Mouse (Mus musculus): ENCODE measurements around the gene Pde2a. TPM values are rescaled to one million over a fixed set of nuclear protein-coding genes. Genes with fewer than 3 reads are reported as not detected.

Pde2a gene
- total RNA-seq, 4 experiments from 2014 or later: 219 to 291 (median 255) TPM

GRCm38 (mm10) chr7:101476493-101476892, 55.0 kb downstream of the Pde2a start:
- no peak for DNase-seq

GRCm38 (mm10) chr7:101477200-101477599, 55.7 kb downstream of the Pde2a start:
- no peak for DNase-seq

- DNase-seq: no peak
Observed at GRCm38 (mm10) chr7:101478099-101478498, 56.6 kb downstream of the Pde2a start.

- DNase-seq: no peak
Observed at GRCm38 (mm10) chr7:101479841-101480240, 58.4 kb downstream of the Pde2a start.

GRCm38 (mm10) chr7:101480671-101481070, 59.2 kb downstream of the Pde2a start:
- DNase-seq: peak; percentile 77

- DNase-seq: peak; percentile 78
Observed at GRCm38 (mm10) chr7:101481872-101482498, 60.5 kb downstream of the Pde2a start.

GRCm38 (mm10) chr7:101482499-101483081, 61.1 kb downstream of the Pde2a start:
- no peak for DNase-seq

- no peak for DNase-seq
Observed at GRCm38 (mm10) chr7:101483498-101484115, 62.1 kb downstream of the Pde2a start.

- no peak for DNase-seq
Observed at GRCm38 (mm10) chr7:101487102-101487501, 65.6 kb downstream of the Pde2a start.

- no peak for DNase-seq
Observed at GRCm38 (mm10) chr7:101490952-101491351, 69.5 kb downstream of the Pde2a start.

- DNase-seq: no peak
Observed at GRCm38 (mm10) chr7:101498385-101498784, 76.9 kb downstream of the Pde2a start.

- no peak for DNase-seq
Observed at GRCm38 (mm10) chr7:101499251-101499650, 77.8 kb downstream of the Pde2a start.

GRCm38 (mm10) chr7:101499701-101500100, 78.2 kb downstream of the Pde2a start:
- no peak for DNase-seq

- no peak for DNase-seq
Observed at GRCm38 (mm10) chr7:101501236-101501635, 79.7 kb downstream of the Pde2a start.

- no peak for DNase-seq
Observed at GRCm38 (mm10) chr7:101501675-101502074, 80.2 kb downstream of the Pde2a start.

- DNase-seq: peak; percentile 54
Observed at GRCm38 (mm10) chr7:101503351-101503750, 81.9 kb downstream of the Pde2a start.

- DNase-seq: no peak
Observed at GRCm38 (mm10) chr7:101503803-101504202, 82.3 kb downstream of the Pde2a start.

GRCm38 (mm10) chr7:101504507-101504906, 83.0 kb downstream of the Pde2a start:
- DNase-seq: no peak

- DNase-seq: peak; percentile 40
Observed at GRCm38 (mm10) chr7:101509212-101509611, 87.7 kb downstream of the Pde2a start.

GRCm38 (mm10) chr7:101513655-101514054, 92.2 kb downstream of the Pde2a start:
- DNase-seq: no peak

GRCm38 (mm10) chr7:101514768-101515167, 93.3 kb downstream of the Pde2a start:
- DNase-seq: no peak

GRCm38 (mm10) chr7:101515295-101515694, 93.8 kb downstream of the Pde2a start:
- no peak for DNase-seq

GRCm38 (mm10) chr7:101516460-101516859, 95.0 kb downstream of the Pde2a start:
- no peak for DNase-seq

GRCm38 (mm10) chr7:101521696-101522095, 100.2 kb downstream of the Pde2a start:
- no peak for DNase-seq

All from adrenal gland, adult 8-10 months (tissue).